Mouse (Mus musculus) heart, embryonic 13.5 days (tissue): Measurements from ENCODE around the gene Hdac7. TPM values are rescaled to one million over a fixed set of nuclear protein-coding genes. Genes with fewer than 3 reads are reported as not detected.

ENCODE experiments used
- ATAC-seq: fragments of 200-750 bp; cut with Nextera tagmentation; 2 replicates; pipeline ENCODE4 v1.8.0; 2017; ENCODE audit warnings: moderate TSS enrichment; ENCODE audit not compliant: insufficient number of reproducible peaks, low FRiP score, low TSS enrichment; ENCODE audit errors: extremely low read depth
- H3K27ac ChIP-seq: fragments of 300-500 bp; sonication (generic); replicated peaks from 2 replicates; pipeline ENCODE4 v1.5.1; 2015; ENCODE audit warnings: moderate library complexity, mild to moderate bottlenecking, inconsistent platforms
- H3K27me3 ChIP-seq: fragments of 300-500 bp; sonication (generic); replicated peaks from 2 replicates; pipeline ENCODE4 v1.6.1; 2015; ENCODE audit warnings: mild to moderate bottlenecking, inconsistent platforms
- H3K36me3 ChIP-seq: fragments of 300-500 bp; sonication (generic); 2 replicates; pipeline ENCODE4 v1.6.1; 2015; ENCODE audit warnings: mild to moderate bottlenecking, inconsistent platforms
- H3K4me1 ChIP-seq: fragments of 300-500 bp; sonication (generic); 2 replicates; pipeline ENCODE4 v1.6.1; 2015; ENCODE audit warnings: inconsistent platforms
- H3K4me2 ChIP-seq: fragments of 300-500 bp; sonication (generic); 2 replicates; pipeline ENCODE4 v1.6.1; 2015; ENCODE audit warnings: inconsistent platforms, mild to moderate bottlenecking, moderate library complexity
- H3K4me3 ChIP-seq: fragments of 300-500 bp; sonication (generic); 2 replicates; pipeline ENCODE4 v1.5.1; 2015; ENCODE audit warnings: moderate library complexity, mild to moderate bottlenecking, inconsistent platforms
- H3K9ac ChIP-seq: fragments of 300-500 bp; sonication (generic); 2 replicates; pipeline ENCODE4 v1.6.1; 2015; ENCODE audit warnings: inconsistent platforms, mild to moderate bottlenecking, moderate library complexity
- H3K9me3 ChIP-seq: fragments of 300-500 bp; sonication (generic); 2 replicates; pipeline ENCODE4 v1.6.1; 2016; ENCODE audit warnings: inconsistent platforms
- WGBS: fragments of 180-500 bp; shearing (Covaris S2); methylation state at CpG from one replicate; pipeline ENCODE4 v1.1.7; 2015; ENCODE audit warnings: mixed read lengths; 5-methylcytosine and 5-hydroxymethylcytosine counted together
- polyA plus RNA-seq: library from polyadenylated mRNA; unstranded; fragments of >200 nt; fragmentation: Nextera tagmentation; extraction: Ambion mirVana; gene quantifications from 2 replicates; pipeline ENCODE4 v1.2.1, GENCODE M21; 2015

The Hdac7 gene
- polyA plus RNA-seq, 1 experiment from 2014 or later = 23.4 TPM

DNA sequence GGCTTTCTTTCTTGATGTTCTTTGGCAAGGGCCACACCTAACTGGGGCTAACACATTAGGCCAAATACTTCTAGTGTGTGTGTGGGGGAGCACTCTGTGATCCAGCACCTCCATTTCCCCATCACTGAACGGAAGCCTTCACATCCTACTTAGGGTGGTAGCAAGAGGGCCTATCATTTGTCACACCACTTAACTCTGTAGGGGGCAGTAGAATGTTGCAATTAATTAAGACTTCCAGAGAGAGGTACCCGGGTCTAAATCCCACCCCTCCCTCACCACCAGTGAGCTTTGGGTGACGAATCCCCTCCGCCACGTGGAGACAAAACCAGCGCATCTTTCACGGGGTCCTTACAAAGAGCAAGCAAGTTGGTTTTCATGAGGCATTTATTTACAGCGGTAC is 9.8 kb upstream of the Hdac7 start:
- Histone ChIP-seq H3K9ac (no peak overlapping the region), H3K36me3 (no peaks in the 10 kb centered on the region), H3K9me3 (no peaks in the 10 kb centered on the region; the same call in 1 of the 2 replicates), H3K4me3 (no peak overlapping the region), H3K27me3 (peaks cover 47% of the 10 kb centered on the region), H3K27ac (no peak overlapping the region), H3K4me2 (no peak overlapping the region), H3K4me1 (peaks cover 13% of the 10 kb centered on the region)
- WGBS = 33% methylated on average over 8 of the region's 8 CpGs
- ATAC-seq = no peak

DNA sequence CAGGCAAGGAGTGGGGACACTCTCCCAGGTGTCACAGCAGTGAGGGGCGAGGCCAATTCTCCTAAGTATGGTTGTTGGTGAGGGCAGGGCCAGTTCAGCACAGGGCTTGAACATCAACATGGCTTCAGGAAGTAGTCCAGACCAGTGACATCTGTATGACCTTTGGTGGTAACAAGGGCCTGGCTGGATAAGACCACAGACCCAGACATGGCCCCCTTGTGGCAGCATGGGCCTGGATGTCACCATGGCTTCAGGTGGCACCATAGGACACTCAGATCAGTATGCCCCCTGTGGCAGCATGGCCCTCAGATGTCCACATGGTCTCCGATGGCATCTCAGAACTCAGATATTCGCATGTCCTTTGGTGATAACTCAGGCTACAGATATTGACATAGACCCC is 8.0 kb upstream of the Hdac7 start:
- Histone ChIP-seq H3K4me1 (peaks cover 14% of the 10 kb centered on the region), H3K27me3 (peaks cover 29% of the 10 kb centered on the region), H3K36me3 (no peaks in the 10 kb centered on the region), H3K4me2 (no peak overlapping the region), H3K9ac (no peak overlapping the region), H3K9me3 (no peaks in the 10 kb centered on the region; the same call in 1 of the 2 replicates), H3K4me3 (no peak overlapping the region), H3K27ac (no peak overlapping the region)
- WGBS = 79% methylated on average over 3 of the region's 3 CpGs
- ATAC-seq = no peak

GRCm38 (mm10) chr15:97851011-97851410 is 6.7 kb upstream of the Hdac7 start:
- Histone ChIP-seq H3K27ac (no peak overlapping the region), H3K9ac (no peak overlapping the region), H3K9me3 (no peaks in the 10 kb centered on the region), H3K27me3 (peaks cover 16% of the 10 kb centered on the region), H3K4me2 (no peak overlapping the region), H3K4me3 (no peak overlapping the region), H3K36me3 (no peaks in the 10 kb centered on the region), H3K4me1 (peaks cover 14% of the 10 kb centered on the region)
- WGBS = 66% methylated on average over 5 of the region's 5 CpGs
- no peak for ATAC-seq

DNA sequence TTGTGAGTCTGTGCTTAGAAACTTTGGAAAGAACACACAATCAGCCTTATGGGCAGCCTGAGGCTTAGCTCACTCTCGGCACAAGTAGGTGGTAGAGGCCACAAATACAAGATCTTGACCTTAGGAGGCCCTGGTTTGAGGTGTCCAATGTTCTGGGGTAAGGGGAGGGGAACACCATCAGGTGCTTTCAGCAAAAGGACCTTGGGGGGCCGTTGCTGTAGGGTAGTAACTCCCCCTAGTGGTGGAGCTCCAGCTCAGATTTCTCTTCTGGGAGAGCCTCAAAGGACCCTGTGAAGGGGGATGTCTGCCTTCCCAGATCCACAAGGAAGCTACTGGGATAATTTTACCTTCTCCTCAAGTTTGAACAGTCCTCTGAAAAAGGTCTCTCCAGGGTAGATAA is 6.1 kb upstream of the Hdac7 start:
- Histone ChIP-seq H3K27me3 (peaks cover 11% of the 10 kb centered on the region; the same call in 1 of the 2 replicates), H3K4me3 (no peak overlapping the region), H3K4me2 (no peak overlapping the region), H3K4me1 (peaks cover 14% of the 10 kb centered on the region), H3K27ac (no peak overlapping the region), H3K9me3 (no peaks in the 10 kb centered on the region), H3K9ac (no peak overlapping the region), H3K36me3 (no peaks in the 10 kb centered on the region)
- ATAC-seq = no peak
- 24% methylated on average over 2 of the region's 2 CpGs for WGBS

GRCm38 (mm10) chr15:97849116-97849911 is 5.0 kb upstream of the Hdac7 start:
- 7% methylated on average over 19 of the region's 19 CpGs for WGBS
- Histone ChIP-seq H3K36me3 (no peaks in the 10 kb centered on the region), H3K9me3 (no peaks in the 10 kb centered on the region), H3K27me3 (0 out of 2 replicates have a peak, but pooled peaks cover 7% of the 10 kb centered on the region), H3K9ac (peak overlapping the region; percentile 77), H3K4me3 (peak overlapping the region; percentile 45), H3K4me1 (peaks cover 19% of the 10 kb centered on the region), H3K27ac (peak overlapping the region; percentile 55), H3K4me2 (peak overlapping the region; percentile 80)
- peak; percentile 33 for ATAC-seq

DNA sequence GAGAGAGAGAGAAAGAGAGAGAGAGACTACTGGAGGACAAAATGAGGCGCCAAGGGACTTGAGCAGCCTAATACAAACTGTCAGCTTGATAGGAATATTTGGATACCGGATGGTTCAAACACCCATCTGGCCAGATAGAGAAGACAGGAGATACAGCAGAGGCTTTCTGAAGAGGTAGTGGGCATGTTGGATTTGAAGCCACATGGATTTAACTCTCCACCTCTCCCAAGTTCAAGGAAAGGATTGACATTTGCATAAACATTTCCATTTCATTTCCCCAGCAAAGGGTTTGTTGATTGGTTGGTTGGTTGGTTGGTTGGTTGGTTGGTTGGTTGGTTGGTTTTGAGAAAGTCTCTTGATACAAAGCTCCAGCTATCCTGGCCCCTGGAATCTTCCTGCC is 3.6 kb upstream of the Hdac7 start:
- Histone ChIP-seq H3K27me3 (0 out of 2 replicates have a peak, but pooled peaks cover 5% of the 10 kb centered on the region), H3K4me1 (peaks cover 19% of the 10 kb centered on the region), H3K9me3 (no peaks in the 10 kb centered on the region), H3K9ac (no peak overlapping the region), H3K4me3 (no peak overlapping the region), H3K4me2 (no peak overlapping the region), H3K36me3 (no peaks in the 10 kb centered on the region), H3K27ac (no peak overlapping the region)
- no peak for ATAC-seq
- WGBS = 84% methylated on average over 2 of the region's 2 CpGs

- no peak overlapping the region for H3K9ac ChIP-seq
- H3K9me3 ChIP-seq = no peaks in the 10 kb centered on the region
- no peaks in the 10 kb centered on the region for H3K36me3 ChIP-seq
- H3K4me2 ChIP-seq = no peak overlapping the region
- no peak for ATAC-seq
- H3K27me3 ChIP-seq = 0 out of 2 replicates have a peak, but pooled peaks cover 5% of the 10 kb centered on the region
- no peak overlapping the region for H3K27ac ChIP-seq
- H3K4me1 ChIP-seq = peaks cover 19% of the 10 kb centered on the region
- 74% methylated on average over 4 of the region's 4 CpGs for WGBS
- H3K4me3 ChIP-seq = no peak overlapping the region
Measured at GRCm38 (mm10) chr15:97847285-97847684, 3.0 kb upstream of the Hdac7 start.

DNA sequence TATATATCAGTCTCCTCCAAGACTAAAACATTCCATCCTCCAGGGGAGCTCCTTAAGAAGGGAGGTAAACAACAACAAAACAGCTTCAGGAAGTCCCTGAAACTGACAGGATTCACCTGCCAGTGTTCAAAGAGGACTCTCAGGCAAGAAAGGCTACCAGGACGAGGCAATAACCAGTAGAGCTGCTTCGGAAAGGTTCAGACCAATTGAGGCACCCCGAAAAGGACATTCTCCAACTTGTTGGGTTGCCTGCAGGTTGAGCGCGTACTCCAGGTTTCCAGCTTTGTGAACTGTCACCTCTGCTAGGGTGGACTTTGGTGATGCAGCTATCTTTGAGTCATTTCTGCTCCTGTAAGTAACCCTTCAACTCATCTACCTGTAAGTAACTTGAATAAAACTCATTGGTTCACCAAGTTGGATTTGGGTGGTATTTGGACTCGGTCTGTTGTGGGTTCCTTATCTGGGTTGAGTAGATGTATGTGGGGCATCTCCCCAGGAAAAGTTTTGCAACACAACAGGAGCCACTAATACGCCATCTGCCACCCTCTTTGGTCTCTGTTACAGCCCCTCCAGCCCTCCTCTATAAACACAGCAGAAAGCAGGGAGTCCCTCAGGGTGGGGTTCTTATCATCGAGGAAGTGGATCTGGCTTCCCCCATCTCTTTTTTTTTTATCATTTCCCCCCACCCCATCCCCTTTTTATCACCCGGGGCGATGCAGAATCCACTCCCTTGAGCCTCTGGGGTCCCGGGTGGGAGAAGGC is 2.0 kb upstream of the Hdac7 start:
- Histone ChIP-seq H3K36me3 (no peaks in the 10 kb centered on the region), H3K4me3 (no peak overlapping the region), H3K27me3 (0 out of 2 replicates have a peak, but pooled peaks cover 5% of the 10 kb centered on the region), H3K9me3 (no peaks in the 10 kb centered on the region), H3K4me1 (peaks cover 19% of the 10 kb centered on the region), H3K4me2 (no peak overlapping the region), H3K27ac (no peak overlapping the region), H3K9ac (no peak overlapping the region)
- 73% methylated on average over 11 of the region's 11 CpGs for WGBS
- no peak for ATAC-seq

DNA sequence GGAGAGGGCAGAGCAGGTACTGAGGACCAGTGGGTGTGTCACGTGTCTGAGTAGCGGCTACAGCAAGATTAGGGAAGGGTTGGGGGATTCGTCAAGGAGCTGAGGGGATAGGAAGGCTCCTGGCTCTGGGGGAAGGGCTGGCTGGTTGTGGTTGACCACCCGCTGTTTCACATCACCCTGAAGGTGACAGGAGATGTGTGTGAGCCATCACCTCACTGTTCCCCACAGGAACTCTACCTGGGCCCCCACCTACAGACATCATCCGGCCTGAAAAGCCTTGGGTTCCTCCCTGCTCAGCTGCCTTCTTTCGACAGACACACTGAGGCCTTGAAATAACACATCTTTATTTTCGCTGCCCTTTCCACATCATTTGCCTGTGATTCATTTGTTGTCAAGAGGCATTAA is 1.1 kb downstream of the Hdac7 start:
- Histone ChIP-seq H3K4me1 (peaks cover 31% of the 10 kb centered on the region), H3K27ac (no peak overlapping the region), H3K9me3 (no peaks in the 10 kb centered on the region), H3K9ac (no peak overlapping the region), H3K4me2 (no peak overlapping the region), H3K27me3 (0 out of 2 replicates have a peak, but pooled peaks cover 5% of the 10 kb centered on the region), H3K36me3 (no peaks in the 10 kb centered on the region), H3K4me3 (no peak overlapping the region)
- WGBS = 66% methylated on average over 7 of the region's 7 CpGs
- no peak for ATAC-seq

DNA sequence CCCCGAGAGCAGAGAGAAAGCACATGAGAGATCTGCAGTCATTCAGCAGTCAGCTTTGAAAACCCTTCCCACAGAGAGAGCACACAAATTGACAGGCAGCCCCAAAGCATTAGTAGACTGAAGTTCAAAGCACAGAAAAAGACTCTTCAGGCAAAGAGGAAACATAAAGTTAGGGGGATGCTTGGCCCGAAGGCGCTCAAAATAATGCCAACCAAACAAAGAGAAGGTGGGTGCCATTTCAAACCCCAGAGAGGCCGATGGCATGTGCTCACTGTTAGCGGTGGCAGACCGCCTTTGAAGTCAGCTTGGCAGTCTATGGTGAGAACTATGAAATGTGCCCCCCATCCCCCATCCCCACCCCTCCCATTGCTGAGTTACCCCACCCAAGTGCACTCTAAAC is 2.2 kb downstream of the Hdac7 start:
- Histone ChIP-seq H3K27ac (no peak overlapping the region), H3K9me3 (no peaks in the 10 kb centered on the region), H3K27me3 (0 out of 2 replicates have a peak, but pooled peaks cover 5% of the 10 kb centered on the region), H3K4me3 (no peak overlapping the region), H3K9ac (no peak overlapping the region), H3K4me2 (no peak overlapping the region), H3K36me3 (no peaks in the 10 kb centered on the region), H3K4me1 (peaks cover 43% of the 10 kb centered on the region)
- 85% methylated on average over 6 of the region's 6 CpGs for WGBS
- no peak for ATAC-seq

DNA sequence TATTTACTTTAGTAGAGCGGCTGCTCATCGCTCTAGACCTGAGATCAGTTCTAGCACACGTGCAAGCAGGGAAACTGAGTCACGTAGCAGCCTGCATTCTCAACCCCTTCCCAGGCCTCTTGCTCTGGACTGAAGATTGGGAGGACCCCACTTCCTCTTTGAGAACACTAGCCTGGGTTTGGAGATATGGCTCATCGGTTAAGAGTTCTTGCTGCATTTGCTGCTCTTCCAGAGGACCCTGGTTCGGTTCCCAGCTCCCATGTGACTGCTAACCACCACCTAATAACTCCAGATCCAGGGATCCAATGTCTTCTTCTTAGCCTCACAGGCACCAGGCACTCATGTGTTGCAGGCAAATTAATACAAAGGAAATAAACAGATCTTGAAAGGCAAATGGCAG is 2.9 kb downstream of the Hdac7 start:
- 0 out of 2 replicates have a peak, but pooled peaks cover 5% of the 10 kb centered on the region for H3K27me3 ChIP-seq
- peaks cover 50% of the 10 kb centered on the region for H3K4me1 ChIP-seq
- no peak overlapping the region for H3K4me3 ChIP-seq
- H3K36me3 ChIP-seq = no peaks in the 10 kb centered on the region
- no peaks in the 10 kb centered on the region for H3K9me3 ChIP-seq
- no peak overlapping the region for H3K27ac ChIP-seq
- H3K9ac ChIP-seq = no peak overlapping the region
- ATAC-seq = no peak
- no peak overlapping the region for H3K4me2 ChIP-seq
- 88% methylated on average over 6 of the region's 6 CpGs for WGBS
